Mouse (Mus musculus): ENCODE measurements around the gene Agfg1. TPM values are rescaled to one million over a fixed set of nuclear protein-coding genes. Genes with fewer than 3 reads are reported as not detected.

Agfg1 gene
- 204 TPM for polyA plus RNA-seq (2017; shearing (Covaris generic))

GRCm38 (mm10) chr1:82839296-82839613 lies at the start of gene Agfg1:
Gene Agfg1, plus strand, starts transcription at chr1:82839483.

DNA sequence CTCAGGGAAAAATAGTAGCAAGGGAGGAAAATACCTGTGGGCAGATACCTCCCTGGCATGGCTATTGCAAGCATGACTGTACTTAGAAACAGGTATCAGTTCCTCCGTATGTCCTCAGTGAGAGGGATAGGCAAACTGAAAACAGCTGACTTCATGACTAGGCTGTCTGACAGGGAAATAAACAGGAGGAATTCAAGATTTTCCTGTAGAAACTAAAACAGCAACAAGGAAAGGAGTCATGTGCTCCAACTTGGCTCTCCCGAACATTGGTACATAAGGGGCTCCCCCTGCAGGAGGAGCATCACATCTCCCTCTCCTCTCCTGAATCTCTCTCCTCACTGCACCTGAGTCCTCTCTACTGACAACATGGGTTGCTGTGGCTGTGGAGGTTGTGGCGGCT lies 73.7 kb downstream of the Agfg1 start, which contains the start of gene A030005L19Rik:
A030005L19Rik (plus strand) TSS at position 301 of the 400 bp plus-strand sequence.

GRCm38 (mm10) chr1:82924650-82925049 lies 85.4 kb downstream of the Agfg1 start, which contains the start of gene A030014E15Rik:
Gene A030014E15Rik, plus strand, starts transcription at chr1:82924917.

GRCm38 (mm10) chr1:82931326-82931725 lies 92.0 kb downstream of the Agfg1 start, which contains the start of gene Gm6217:
Gene Gm6217, minus strand, starts transcription at chr1:82931399.

DNA sequence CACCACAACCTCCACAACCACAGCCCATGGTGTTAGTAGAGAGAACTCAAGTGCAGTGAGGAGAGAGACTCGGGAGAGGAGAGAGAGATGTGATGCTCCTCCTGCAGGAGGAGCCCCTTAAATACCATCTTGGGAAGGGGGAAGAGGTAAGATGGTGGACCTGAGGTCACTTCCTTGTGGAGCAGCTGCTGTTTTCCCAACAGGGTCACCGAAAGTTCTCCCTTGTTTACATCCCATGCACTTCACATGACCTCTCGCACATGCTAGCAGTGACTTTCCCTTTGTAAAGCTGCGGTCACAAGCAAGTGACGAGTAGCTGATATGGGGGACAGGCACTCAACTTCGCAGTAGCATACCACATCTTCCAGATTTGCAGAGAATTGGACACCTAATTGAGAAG lies 104.0 kb downstream of the Agfg1 start, which contains the start of gene A030003K21Rik:
A030003K21Rik (minus strand) TSS at position 94 of the 400 bp plus-strand sequence.

Other genes starting within 250 kb of the Agfg1 start
- gene Mff, start 114.6 kb upstream of the Agfg1 start, polyA plus RNA-seq (2017; shearing (Covaris generic)): 198 TPM
- gene Tm4sf20, start 71.0 kb upstream of the Agfg1 start, polyA plus RNA-seq (2017; shearing (Covaris generic)): 0.19 TPM
- gene Gm47791, start 68.2 kb upstream of the Agfg1 start, polyA plus RNA-seq (2017; shearing (Covaris generic)): not detected
- 0.23 TPM for gene A030005L19Rik, start 73.8 kb downstream of the Agfg1 start, polyA plus RNA-seq (2017; shearing (Covaris generic))
- not detected for gene A030014E15Rik, start 85.4 kb downstream of the Agfg1 start, polyA plus RNA-seq (2017; shearing (Covaris generic))
- gene Gm6217, start 91.9 kb downstream of the Agfg1 start, polyA plus RNA-seq (2017; shearing (Covaris generic)): not detected
- not detected for gene A030003K21Rik, start 103.9 kb downstream of the Agfg1 start, polyA plus RNA-seq (2017; shearing (Covaris generic))
- gene Gm7544, start 116.5 kb downstream of the Agfg1 start, polyA plus RNA-seq (2017; shearing (Covaris generic)): 0.22 TPM
- gene Gm47955, start 120.8 kb downstream of the Agfg1 start, polyA plus RNA-seq (2017; shearing (Covaris generic)): not detected
- not detected for gene Gm47959, start 161.1 kb downstream of the Agfg1 start, polyA plus RNA-seq (2017; shearing (Covaris generic))
- gene Slc19a3, start 199.0 kb downstream of the Agfg1 start, polyA plus RNA-seq (2017; shearing (Covaris generic)): not detected
- not detected for gene Krtap28-10, start 203.0 kb downstream of the Agfg1 start, polyA plus RNA-seq (2017; shearing (Covaris generic))
- not detected for gene Gm47969, start 205.4 kb downstream of the Agfg1 start, polyA plus RNA-seq (2017; shearing (Covaris generic))
- not detected for gene A030005K14Rik, start 219.9 kb downstream of the Agfg1 start, polyA plus RNA-seq (2017; shearing (Covaris generic))
- gene Krtap28-13, start 221.4 kb downstream of the Agfg1 start, polyA plus RNA-seq (2017; shearing (Covaris generic)): not detected